Mouse (Mus musculus) heart, embryonic 11.5 days (tissue): ENCODE results near the gene 1700019A02Rik. TPM values are rescaled to one million over a fixed set of nuclear protein-coding genes. Genes with fewer than 3 reads are reported as not detected.

ENCODE experiments used
- ATAC-seq: fragments of 200-750 bp; cut with Nextera tagmentation; replicated peaks from 2 replicates; pipeline ENCODE4 v1.8.0; 2017; ENCODE audit warnings: moderate library complexity; ENCODE audit not compliant: insufficient number of reproducible peaks, low FRiP score, low TSS enrichment
- H3K27ac ChIP-seq: fragments of 300-500 bp; sonication (generic); 2 replicates; pipeline ENCODE4 v1.5.1; 2014; ENCODE audit warnings: mild to moderate bottlenecking, low read depth, low read length
- H3K27me3 ChIP-seq: fragments of 300-500 bp; sonication (generic); 2 replicates; pipeline ENCODE4 v1.6.1; 2014; ENCODE audit warnings: mild to moderate bottlenecking, low read length, mixed read lengths; ENCODE audit not compliant: control insufficient read depth, insufficient read depth
- H3K36me3 ChIP-seq: fragments of 300-500 bp; sonication (generic); 2 replicates; pipeline ENCODE4 v1.6.1; 2014; ENCODE audit warnings: mild to moderate bottlenecking, low read length, moderate library complexity, mixed read lengths; ENCODE audit not compliant: control insufficient read depth, insufficient read depth
- H3K4me1 ChIP-seq: fragments of 300-500 bp; sonication (generic); 2 replicates; pipeline ENCODE4 v1.6.1; 2014; ENCODE audit warnings: low read length; ENCODE audit not compliant: control insufficient read depth, insufficient read depth
- H3K4me2 ChIP-seq: fragments of 300-500 bp; sonication (generic); 2 replicates; pipeline ENCODE4 v1.6.1; 2014; ENCODE audit warnings: mild to moderate bottlenecking, moderate library complexity
- H3K4me3 ChIP-seq: fragments of 300-500 bp; sonication (generic); 2 replicates; pipeline ENCODE4 v1.5.1; 2014; ENCODE audit warnings: low read depth, low read length
- H3K9ac ChIP-seq: fragments of 300-500 bp; sonication (generic); 2 replicates; pipeline ENCODE4 v1.6.1; 2014; ENCODE audit warnings: mild to moderate bottlenecking, low read depth, low read length, moderate library complexity
- H3K9me3 ChIP-seq: fragments of 300-500 bp; sonication (generic); replicated peaks from 2 replicates; pipeline ENCODE4 v1.6.1; 2016; ENCODE audit warnings: low read length; ENCODE audit not compliant: control insufficient read depth
- WGBS: fragments of 180-500 bp; shearing (Covaris S2); extraction: QIAGEN DNeasy Blood & Tissue Kit; methylation state at CpG from one replicate; pipeline ENCODE4 v1.1.7; 2014; ENCODE audit not compliant: insufficient replicate concordance; 5-methylcytosine and 5-hydroxymethylcytosine counted together
- polyA plus RNA-seq: library from polyadenylated mRNA; unstranded; fragments of >200 nt; fragmentation: Nextera tagmentation; extraction: Ambion mirVana; gene quantifications from 2 replicates; pipeline ENCODE4 v1.2.1, GENCODE M21; 2014

The 1700019A02Rik gene
- not detected in 2 replicates for polyA plus RNA-seq

- no peak for ATAC-seq
Observed at GRCm38 (mm10) chr1:53187536-53187935, at the start of gene 1700019A02Rik. Gene 1700019A02Rik (minus strand): TSS chr1:53187636.

GRCm38 (mm10) chr1:53226063-53226462 lies 38.6 kb upstream of the 1700019A02Rik start:
- no peak for ATAC-seq
- Histone ChIP-seq H3K4me1 (no peaks in the 10 kb centered on the region), H3K36me3 (0 out of 2 replicates have a peak, but pooled peaks cover 2% of the 10 kb centered on the region), H3K27me3 (no peaks in the 10 kb centered on the region), H3K9me3 (no peaks in the 10 kb centered on the region), H3K4me3 (no peak overlapping the region), H3K4me2 (no peak overlapping the region), H3K9ac (no peak overlapping the region), H3K27ac (no peak overlapping the region)
- WGBS, result 40% methylated on average over 1 of the region's 1 CpGs

More at GRCm38 (mm10) chr1:53187536-53187935, at the start of gene 1700019A02Rik:
- H3K27ac ChIP-seq, result no peak within 1 kb of the TSS
- no peaks in the 10 kb centered on the region for H3K9me3 ChIP-seq
- no peak within 1 kb of the TSS for H3K9ac ChIP-seq
- no peak within 1 kb of the TSS for H3K4me3 ChIP-seq
- no peak within 1 kb of the TSS for H3K4me2 ChIP-seq
- no peaks in the 10 kb centered on the region for H3K4me1 ChIP-seq
- no peaks in the 10 kb centered on the region for H3K36me3 ChIP-seq
- H3K27me3 ChIP-seq, result no peaks in the 10 kb centered on the region
- 91% methylated on average over 8 of the region's 8 CpGs for WGBS

- Histone ChIP-seq H3K9ac (no peak overlapping the region), H3K27me3 (no peaks in the 10 kb centered on the region), H3K9me3 (no peaks in the 10 kb centered on the region), H3K4me3 (no peak overlapping the region), H3K4me1 (no peaks in the 10 kb centered on the region), H3K27ac (no peak overlapping the region), H3K4me2 (no peak overlapping the region), H3K36me3 (0 out of 2 replicates have a peak, but pooled peaks cover 2% of the 10 kb centered on the region)
- ATAC-seq, result no peak
- WGBS, result 64% methylated on average over 3 of the region's 3 CpGs
Observed at GRCm38 (mm10) chr1:53225616-53226015, 38.2 kb upstream of the 1700019A02Rik start.

- Histone ChIP-seq H3K27ac (no peak overlapping the region), H3K4me1 (no peaks in the 10 kb centered on the region), H3K4me2 (no peak overlapping the region), H3K4me3 (no peak overlapping the region), H3K36me3 (no peaks in the 10 kb centered on the region), H3K27me3 (no peaks in the 10 kb centered on the region), H3K9ac (no peak overlapping the region), H3K9me3 (no peaks in the 10 kb centered on the region)
- 96% methylated on average over 1 of the region's 1 CpGs for WGBS
- ATAC-seq, result no peak
Observed at GRCm38 (mm10) chr1:53224775-53225174, 37.3 kb upstream of the 1700019A02Rik start.

GRCm38 (mm10) chr1:53210136-53210535 lies 22.7 kb upstream of the 1700019A02Rik start:
- H3K4me2 ChIP-seq, result no peak overlapping the region
- H3K4me3 ChIP-seq, result no peak overlapping the region
- 0 out of 2 replicates have a peak, but pooled peaks cover 2% of the 10 kb centered on the region for H3K36me3 ChIP-seq
- ATAC-seq, result no peak
- H3K27ac ChIP-seq, result no peak overlapping the region
- H3K9ac ChIP-seq, result no peak overlapping the region
- H3K27me3 ChIP-seq, result no peaks in the 10 kb centered on the region
- no peaks in the 10 kb centered on the region for H3K9me3 ChIP-seq
- H3K4me1 ChIP-seq, result no peaks in the 10 kb centered on the region

GRCm38 (mm10) chr1:53203902-53204301 lies 16.5 kb upstream of the 1700019A02Rik start:
- Histone ChIP-seq H3K27me3 (no peaks in the 10 kb centered on the region), H3K4me3 (no peak overlapping the region), H3K9ac (no peak overlapping the region), H3K9me3 (no peaks in the 10 kb centered on the region), H3K4me1 (no peaks in the 10 kb centered on the region; the same call in 1 of the 2 replicates), H3K27ac (no peak overlapping the region), H3K4me2 (no peak overlapping the region), H3K36me3 (0 out of 2 replicates have a peak, but pooled peaks cover 2% of the 10 kb centered on the region)
- ATAC-seq, result no peak
- WGBS, result 51% methylated on average over 2 of the region's 2 CpGs

- Histone ChIP-seq H3K9ac (no peak overlapping the region), H3K4me1 (no peaks in the 10 kb centered on the region; the same call in 1 of the 2 replicates), H3K4me3 (no peak overlapping the region), H3K27ac (no peak overlapping the region), H3K4me2 (no peak overlapping the region), H3K36me3 (0 out of 2 replicates have a peak, but pooled peaks cover 2% of the 10 kb centered on the region), H3K27me3 (no peaks in the 10 kb centered on the region), H3K9me3 (no peaks in the 10 kb centered on the region)
- ATAC-seq, result no peak
- 79% methylated on average over 2 of the region's 2 CpGs for WGBS
Observed at GRCm38 (mm10) chr1:53201630-53202199, 14.3 kb upstream of the 1700019A02Rik start.

- Histone ChIP-seq H3K27me3 (no peaks in the 10 kb centered on the region), H3K36me3 (no peaks in the 10 kb centered on the region), H3K9ac (no peak overlapping the region), H3K9me3 (no peaks in the 10 kb centered on the region), H3K4me2 (no peak overlapping the region), H3K4me3 (no peak overlapping the region), H3K27ac (no peak overlapping the region), H3K4me1 (no peaks in the 10 kb centered on the region)
- ATAC-seq, result no peak
- 52% methylated on average over 3 of the region's 3 CpGs for WGBS
Observed at GRCm38 (mm10) chr1:53194536-53194935, 7.1 kb upstream of the 1700019A02Rik start.

GRCm38 (mm10) chr1:53191234-53191633 lies 3.8 kb upstream of the 1700019A02Rik start:
- Histone ChIP-seq H3K4me1 (no peaks in the 10 kb centered on the region), H3K9me3 (no peaks in the 10 kb centered on the region), H3K9ac (no peak overlapping the region), H3K4me3 (no peak overlapping the region), H3K36me3 (no peaks in the 10 kb centered on the region), H3K4me2 (no peak overlapping the region), H3K27me3 (no peaks in the 10 kb centered on the region), H3K27ac (no peak overlapping the region)
- no peak for ATAC-seq
- WGBS, result 89% methylated on average over 3 of the region's 3 CpGs
